Mouse (Mus musculus) R1 (cell line): ENCODE results near the gene Cenpu.

Experiments
- DNase-seq: peaks from one replicate; pipeline ENCODE4 v3.0.0-alpha.2; 2018; ENCODE audit warnings: low read depth, low spot score

Gene Cenpu

GRCm38 (mm10) chr8:46550058-46550457, 1.8 kb upstream of the Cenpu start:
- DNase-seq, result no peak

- DNase-seq, result no peak
These were observed 799 bp upstream of the Cenpu start for GRCm38 (mm10) chr8:46551029-46551428.

GRCm38 (mm10) chr8:46552441-46552765, 575 bp downstream of the Cenpu start:
- peak; percentile 41 for DNase-seq

GRCm38 (mm10) chr8:46559428-46559827, 7.6 kb downstream of the Cenpu start:
- DNase-seq, result peak; percentile 69

GRCm38 (mm10) chr8:46562333-46562732, 10.5 kb downstream of the Cenpu start:
- no peak for DNase-seq

- no peak for DNase-seq
These were observed 15.2 kb downstream of the Cenpu start for GRCm38 (mm10) chr8:46566914-46567529.

- no peak for DNase-seq
These were observed 16.1 kb downstream of the Cenpu start for GRCm38 (mm10) chr8:46567946-46568345.

- DNase-seq, result peak; percentile 40
These were observed 17.1 kb downstream of the Cenpu start for GRCm38 (mm10) chr8:46568942-46569341.

- DNase-seq, result no peak
These were observed 18.0 kb downstream of the Cenpu start for GRCm38 (mm10) chr8:46569659-46570441.

GRCm38 (mm10) chr8:46570673-46571072, 18.8 kb downstream of the Cenpu start:
- peak; percentile 46 for DNase-seq

GRCm38 (mm10) chr8:46573446-46573845, 21.6 kb downstream of the Cenpu start:
- peak; percentile 83 for DNase-seq

GRCm38 (mm10) chr8:46573964-46574363, 22.1 kb downstream of the Cenpu start:
- DNase-seq, result peak; percentile 39

- no peak for DNase-seq
These were observed 27.0 kb downstream of the Cenpu start for GRCm38 (mm10) chr8:46578794-46579193.

GRCm38 (mm10) chr8:46584328-46584727, 32.5 kb downstream of the Cenpu start:
- DNase-seq, result peak; percentile 82

GRCm38 (mm10) chr8:46585576-46585975, 33.7 kb downstream of the Cenpu start:
- DNase-seq, result no peak

- DNase-seq, result no peak
These were observed 36.1 kb downstream of the Cenpu start for GRCm38 (mm10) chr8:46587911-46588310.

GRCm38 (mm10) chr8:46588663-46589062, 36.8 kb downstream of the Cenpu start:
- no peak for DNase-seq

- no peak for DNase-seq
These were observed 41.2 kb downstream of the Cenpu start for GRCm38 (mm10) chr8:46593067-46593466.

- DNase-seq, result no peak
These were observed 41.9 kb downstream of the Cenpu start for GRCm38 (mm10) chr8:46593772-46594171.

- no peak for DNase-seq
These were observed 43.8 kb downstream of the Cenpu start for GRCm38 (mm10) chr8:46595593-46595992.

- no peak for DNase-seq
These were observed 44.7 kb downstream of the Cenpu start for GRCm38 (mm10) chr8:46596530-46596929.

GRCm38 (mm10) chr8:46597411-46597810, 45.6 kb downstream of the Cenpu start:
- no peak for DNase-seq

- no peak for DNase-seq
These were observed 46.3 kb downstream of the Cenpu start for GRCm38 (mm10) chr8:46598114-46598513.
